Mouse (Mus musculus) E14TG2a.4 (cell line): ENCODE measurements around the gene Pip.

ENCODE experiments used
- H3K27me3 ChIP-seq: 2 replicates; pipeline ENCODE4 v1.6.1; 2014; ENCODE audit warnings: low read length, control low read depth; ENCODE audit not compliant: insufficient read depth
- H3K36me3 ChIP-seq: 2 replicates; pipeline ENCODE4 v1.6.1; 2014; ENCODE audit warnings: low read length, control low read depth; ENCODE audit not compliant: insufficient read depth
- H3K4me1 ChIP-seq: replicated peaks from 2 replicates; pipeline ENCODE4 v1.6.1; 2014; ENCODE audit warnings: low read depth, low read length, control low read depth
- H3K4me3 ChIP-seq: replicated peaks from 2 replicates; pipeline ENCODE4 v1.5.1; 2014; ENCODE audit warnings: mild to moderate bottlenecking, low read length
- H3K9me3 ChIP-seq: 2 replicates; pipeline ENCODE4 v1.6.1; 2014; ENCODE audit warnings: low read length, control low read depth
- CTCF ChIP-seq: conservative IDR thresholded peaks from 2 replicates; pipeline ENCODE4 v1.5.1; 2014; ENCODE audit warnings: low read length
- NANOG ChIP-seq: IDR thresholded peaks from 2 replicates; pipeline ENCODE4 v1.6.1; 2014; ENCODE audit warnings: borderline replicate concordance, low read length, mixed read lengths
- POU5F1 ChIP-seq: IDR thresholded peaks from 2 replicates; pipeline ENCODE4 v1.6.1; 2014; ENCODE audit warnings: low read length, borderline replicate concordance

The Pip gene

DNA sequence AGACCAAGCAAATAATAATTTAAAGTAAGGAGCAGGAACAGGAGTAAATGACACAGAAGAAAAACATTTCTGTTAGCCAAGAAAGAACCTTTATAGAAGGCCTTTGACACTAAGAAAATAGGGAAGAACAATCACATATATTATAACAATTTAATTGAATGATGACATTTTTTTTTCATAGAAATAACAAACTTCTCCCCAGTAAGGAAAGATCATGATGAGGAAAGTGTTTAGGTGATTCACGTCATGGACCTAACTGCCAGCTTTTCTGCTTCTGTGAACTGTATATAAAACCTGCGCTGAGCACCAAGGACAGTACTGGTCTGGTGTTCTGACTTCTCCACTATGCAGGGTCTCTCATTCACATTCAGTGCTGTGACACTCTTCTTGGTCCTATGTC, at the start of gene Pip:
Gene Pip (plus strand): TSS at position 301 of the 400 bp plus-strand sequence.
- Histone ChIP-seq H3K9me3 (peaks cover 7% of the 10 kb centered on the region; the same call in 1 of the 2 replicates), H3K36me3 (no peaks in the 10 kb centered on the region), H3K27me3 (no peaks in the 10 kb centered on the region), H3K4me1 (no peaks in the 10 kb centered on the region), H3K4me3 (no peak within 1 kb of the TSS)
- no peak for TF ChIP-seq NANOG
- TF ChIP-seq CTCF, result no peak
- no peak for TF ChIP-seq POU5F1

DNA sequence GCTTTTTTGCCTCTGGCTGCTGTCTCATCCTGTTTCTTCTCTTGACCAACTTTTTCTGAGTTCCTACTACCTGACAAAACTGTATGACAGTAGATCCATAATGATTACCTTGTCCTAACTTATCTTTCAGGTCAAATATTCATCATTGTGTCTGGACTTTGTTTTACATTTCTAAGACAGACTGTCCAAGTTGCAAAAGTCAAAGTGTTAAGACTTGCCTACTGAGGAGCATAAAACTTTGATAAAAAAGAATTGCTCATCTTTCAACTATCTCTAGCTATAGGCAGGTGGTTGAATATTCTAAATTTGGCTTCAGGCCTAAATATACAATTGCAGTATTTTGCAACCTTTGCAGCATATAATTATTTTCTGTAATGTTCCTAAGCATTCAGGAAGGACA, 23.2 kb upstream of the Pip start:
- Histone ChIP-seq H3K36me3 (no peaks in the 10 kb centered on the region), H3K4me3 (no peak overlapping the region), H3K9me3 (no peaks in the 10 kb centered on the region), H3K4me1 (no peaks in the 10 kb centered on the region), H3K27me3 (no peaks in the 10 kb centered on the region)
- TF ChIP-seq POU5F1, result no peak
- no peak for TF ChIP-seq CTCF
- TF ChIP-seq NANOG, result no peak

DNA sequence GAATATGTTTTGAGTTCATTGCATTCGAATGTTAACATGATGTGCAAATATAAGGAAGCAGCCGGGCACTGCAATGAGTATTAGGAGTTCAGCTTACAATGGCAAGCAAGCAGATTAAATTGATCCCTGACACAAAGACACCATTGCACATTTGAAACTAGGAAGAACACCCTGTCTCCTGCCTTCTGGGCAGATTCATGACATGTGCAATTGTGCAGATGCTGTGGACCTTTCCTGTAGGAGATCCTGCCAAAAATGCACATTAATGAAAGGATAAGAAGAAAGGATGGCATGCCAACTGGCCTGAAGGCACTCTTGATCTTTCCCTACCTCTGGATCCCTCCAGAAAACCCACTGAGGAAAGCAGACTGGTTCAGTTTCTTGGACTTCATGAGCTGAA, 17.8 kb upstream of the Pip start:
- H3K9me3 ChIP-seq, result no peaks in the 10 kb centered on the region
- H3K27me3 ChIP-seq, result no peaks in the 10 kb centered on the region
- TF ChIP-seq POU5F1 (no peak), NANOG (no peak), CTCF (no peak)
- H3K4me3 ChIP-seq, result no peak overlapping the region
- no peaks in the 10 kb centered on the region for H3K36me3 ChIP-seq
- H3K4me1 ChIP-seq, result no peaks in the 10 kb centered on the region

DNA sequence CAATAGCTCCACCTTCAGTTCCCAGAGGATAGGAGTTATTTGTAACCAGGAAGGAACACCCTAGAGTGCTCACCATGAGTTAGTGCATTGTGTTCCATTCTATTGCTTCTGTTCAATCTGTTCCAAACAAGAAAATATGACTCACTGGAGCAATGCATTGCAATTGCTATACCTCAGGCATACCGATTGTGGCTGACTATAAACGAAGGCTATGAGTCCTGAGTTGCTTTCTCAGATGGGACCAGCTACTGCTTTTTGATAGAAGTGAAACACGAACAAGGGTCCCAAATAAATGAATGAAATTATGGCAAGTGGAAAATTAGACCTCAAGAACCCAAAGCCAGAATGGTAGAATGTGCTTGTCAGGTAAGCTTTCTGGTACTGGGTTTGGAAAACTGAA, 5.4 kb downstream of the Pip start, which contains the start of gene Sval2:
Gene Sval2 (plus strand): TSS at position 301 of the 400 bp plus-strand sequence.
- Histone ChIP-seq H3K27me3 (no peaks in the 10 kb centered on the region), H3K4me3 (no peak within 1 kb of the TSS), H3K36me3 (no peaks in the 10 kb centered on the region), H3K4me1 (no peaks in the 10 kb centered on the region), H3K9me3 (no peaks in the 10 kb centered on the region)
- TF ChIP-seq NANOG (no peak), POU5F1 (no peak), CTCF (no peak)

DNA sequence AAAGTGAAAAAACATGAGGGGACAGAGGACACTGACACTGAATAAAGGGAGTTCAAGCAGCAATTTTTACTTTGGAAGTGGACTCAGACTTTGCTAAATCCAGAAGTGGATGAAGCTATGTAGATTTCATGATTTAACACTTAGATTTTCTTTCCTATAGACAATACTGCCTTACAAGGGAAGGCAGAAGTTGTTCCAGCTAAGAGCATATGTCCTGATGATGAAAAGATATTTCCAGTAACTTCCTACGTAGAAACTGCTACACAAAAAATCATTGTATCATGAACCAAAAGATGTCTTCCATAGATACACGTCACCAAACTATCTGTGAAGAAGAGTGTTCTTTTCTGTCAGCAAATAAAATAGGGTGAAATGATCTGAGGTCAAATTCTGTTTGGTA, 16.7 kb downstream of the Pip start:
- Histone ChIP-seq H3K9me3 (no peaks in the 10 kb centered on the region), H3K36me3 (no peaks in the 10 kb centered on the region)
- no peak for TF ChIP-seq NANOG
- no peak for TF ChIP-seq CTCF
- TF ChIP-seq POU5F1, result no peak

More for the DNA sequence above, 16.7 kb downstream of the Pip start:
- no peak overlapping the region for H3K4me3 ChIP-seq
- H3K27me3 ChIP-seq, result no peaks in the 10 kb centered on the region
- no peaks in the 10 kb centered on the region for H3K4me1 ChIP-seq
